In genomic region chr10:83380501-83380900, GRCm38 (mm10) we compare ENCODE assay signal across 14 mouse cellular contexts.
"Had no signal": no experiment of that assay in that cellular context is flagged by ENCODE, and none has a peak within 500 bp of the region (broad histone marks: within the 10 kb centered on the region; RNA-seq: fewer than 3 reads in every experiment).

No protein-coding gene starts in this region.

- H3K9me3 ChIP-seq: midbrain, embryonic 10.5 days; midbrain, embryonic 12.5 days; neural tube, embryonic 13.5 days; neural tube, embryonic 15.5 days; stomach, embryonic 15.5 days had no signal

- H3K9ac ChIP-seq: lung, embryonic 14.5 days; midbrain, embryonic 12.5 days; neural tube, embryonic 13.5 days; neural tube, embryonic 15.5 days; stomach, embryonic 15.5 days had no signal

- H3K36me3 ChIP-seq: stomach, embryonic 15.5 days had no signal

- H3K4me2 ChIP-seq: lung, embryonic 14.5 days; midbrain, embryonic 12.5 days; neural tube, embryonic 13.5 days; neural tube, embryonic 15.5 days; stomach, embryonic 15.5 days had no signal

- H3K4me3 ChIP-seq: midbrain, embryonic 10.5 days; midbrain, embryonic 12.5 days; myocyte; neural tube, embryonic 13.5 days; neural tube, embryonic 15.5 days; stomach, embryonic 15.5 days had no signal

- H3K4me1 ChIP-seq: midbrain, embryonic 10.5 days; midbrain, embryonic 12.5 days; neural tube, embryonic 15.5 days; stomach, embryonic 15.5 days had no signal

- DNase-seq: lung, adult 18-20 months; lung, postnatal 10 days; right cerebral cortex, postnatal 14 days; thymus, adult 18-20 months; thymus, postnatal 14 days; thymus, postnatal 36 days had no signal

- H3K27me3 ChIP-seq: midbrain, embryonic 12.5 days; neural tube, embryonic 13.5 days; neural tube, embryonic 15.5 days; stomach, embryonic 15.5 days had no signal

- ATAC-seq: midbrain, embryonic 16.5 days had no signal

- H3K27ac ChIP-seq: midbrain, embryonic 10.5 days; midbrain, embryonic 12.5 days; neural tube, embryonic 13.5 days; neural tube, embryonic 15.5 days; stomach, embryonic 15.5 days had no signal
